25 mouse cellular contexts compared by ENCODE assay signal in the genomic region with DNA sequence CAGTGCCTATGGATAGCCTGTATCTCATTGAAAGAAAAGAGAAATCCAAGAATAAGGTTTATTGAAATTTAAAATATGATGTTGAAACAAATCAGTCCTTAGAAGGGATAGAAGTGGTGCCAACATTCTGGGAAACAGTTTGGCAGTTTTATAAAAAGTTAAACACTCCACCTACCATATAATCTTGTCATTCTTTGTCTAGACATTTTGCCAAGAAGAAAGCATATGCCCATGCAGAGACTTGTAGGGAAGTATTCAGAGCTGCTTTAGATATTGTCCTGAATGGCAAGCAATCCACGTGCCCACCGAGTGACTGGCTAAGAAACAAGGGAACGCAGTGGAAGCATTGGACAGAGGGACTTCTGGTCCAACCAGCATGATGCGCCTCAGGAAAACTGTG. TPM values are rescaled to one million over a fixed set of nuclear protein-coding genes. Genes with fewer than 3 reads are reported as not detected.
DNase-seq lines count a peak whose midpoint lies in the region; ATAC-seq and TF ChIP-seq lines count a peak whose summit lies in the region.
"Had no signal": no experiment of that assay in that cellular context is flagged by ENCODE, and none has a peak within 500 bp of the region (broad histone marks: within the 10 kb centered on the region; RNA-seq: fewer than 3 reads in every experiment).

No protein-coding gene starts in this region.

- H3K27ac ChIP-seq in forebrain, postnatal 0 days (ENCODE audit: low read depth, low read length): no peak overlapping the region
- no peak overlapping the region for H3K27ac ChIP-seq in forebrain, embryonic 16.5 days (ENCODE audit: low read length)
- no peak overlapping the region for H3K27ac ChIP-seq in midbrain, embryonic 14.5 days (replicated peaks; ENCODE audit: low read depth, low read length)
- H3K27ac ChIP-seq: embryonic facial prominence, embryonic 12.5 days; embryonic facial prominence, embryonic 15.5 days; heart, adult 2 months; heart, embryonic 10.5 days; heart, embryonic 13.5 days; hindbrain, embryonic 14.5 days; hindbrain, postnatal 0 days had no signal

- ATAC-seq in forebrain, postnatal 0 days: no peak; the same call in 1 of the 2 replicates
- no peak for ATAC-seq in forebrain, embryonic 16.5 days
- ATAC-seq in midbrain, embryonic 14.5 days (ENCODE audit: low FRiP score, low TSS enrichment): no peak
- ATAC-seq: activated CD4-positive, CD25-positive, alpha-beta regulatory T cell, adult 4 months; forebrain, embryonic 14.5 days; hindbrain, postnatal 0 days; inflammation-experienced regulatory T-cells, adult 6 months had no signal

- no peaks in the 10 kb centered on the region for H3K4me1 ChIP-seq in forebrain, postnatal 0 days (ENCODE audit: insufficient read depth)
- H3K4me1 ChIP-seq in forebrain, embryonic 16.5 days (replicated peaks; ENCODE audit: control insufficient read depth, insufficient read depth, low read length): no peaks in the 10 kb centered on the region
- no peaks in the 10 kb centered on the region for H3K4me1 ChIP-seq in midbrain, embryonic 14.5 days (ENCODE audit: control insufficient read depth, insufficient read depth, low read length)
- H3K4me1 ChIP-seq: embryonic facial prominence, embryonic 12.5 days; embryonic facial prominence, embryonic 15.5 days; heart, embryonic 10.5 days; heart, embryonic 13.5 days had no signal

- peak; percentile 7 for DNase-seq in forebrain, postnatal 0 days
- peak; percentile 15 for DNase-seq in right cerebral cortex, adult 18-20 months
- DNase-seq in right cerebral cortex, postnatal 4 days: no peak
- peak; percentile 72 for DNase-seq in brain, adult 2 months (ENCODE audit: low read depth, low spot score)
- no peak for DNase-seq in midbrain, embryonic 14.5 days
- DNase-seq: adrenal gland, adult 8-10 months; adrenal gland, postnatal 25 days; cerebellum, adult 11 months; cerebellum, adult 2 months; cerebellum, adult 9-11 months; cerebellum, postnatal 25 days; gastrocnemius, postnatal 25 days; heart, adult 2 months; heart, postnatal 14 days; heart, postnatal 4 days had no signal

- no peaks in the 10 kb centered on the region for H3K9me3 ChIP-seq in forebrain, postnatal 0 days (ENCODE audit: low read length)
- no peaks in the 10 kb centered on the region for H3K9me3 ChIP-seq in forebrain, embryonic 16.5 days (ENCODE audit: control insufficient read depth, low read length)
- no peaks in the 10 kb centered on the region for H3K9me3 ChIP-seq in midbrain, embryonic 14.5 days (ENCODE audit: control insufficient read depth, low read length)
- H3K9me3 ChIP-seq: embryonic facial prominence, embryonic 12.5 days; embryonic facial prominence, embryonic 15.5 days; heart, embryonic 10.5 days; heart, embryonic 13.5 days had no signal

- no peak overlapping the region for H3K9ac ChIP-seq in forebrain, postnatal 0 days
- H3K9ac ChIP-seq in forebrain, embryonic 16.5 days (replicated peaks; ENCODE audit: low read depth, low read length): no peak overlapping the region
- H3K9ac ChIP-seq in midbrain, embryonic 14.5 days (replicated peaks; ENCODE audit: low read length): no peak overlapping the region
- H3K9ac ChIP-seq: embryonic facial prominence, embryonic 12.5 days; embryonic facial prominence, embryonic 15.5 days; heart, embryonic 13.5 days; hindbrain, embryonic 14.5 days had no signal

- no peak for TF ChIP-seq CTCF in forebrain, postnatal 0 days (IDR thresholded peaks at IDR 0.05; ENCODE audit: low read depth)

- H3K4me3 ChIP-seq in forebrain, postnatal 0 days (ENCODE audit: low read depth, low read length): no peak overlapping the region
- H3K4me3 ChIP-seq in forebrain, embryonic 16.5 days (replicated peaks; ENCODE audit: low read length): no peak overlapping the region
- H3K4me3 ChIP-seq in midbrain, embryonic 14.5 days (replicated peaks; ENCODE audit: low read depth, low read length): no peak overlapping the region
- H3K4me3 ChIP-seq: embryonic facial prominence, embryonic 12.5 days; embryonic facial prominence, embryonic 15.5 days; heart, adult 2 months; heart, embryonic 10.5 days; heart, embryonic 13.5 days had no signal

- H3K4me2 ChIP-seq in forebrain, postnatal 0 days (ENCODE audit: low read depth): no peak overlapping the region
- H3K4me2 ChIP-seq in forebrain, embryonic 16.5 days (ENCODE audit: low read length): no peak overlapping the region
- no peak overlapping the region for H3K4me2 ChIP-seq in midbrain, embryonic 14.5 days (ENCODE audit: low read length)
- H3K4me2 ChIP-seq: embryonic facial prominence, embryonic 12.5 days; embryonic facial prominence, embryonic 15.5 days; heart, embryonic 13.5 days; hindbrain, embryonic 14.5 days had no signal

- H3K27me3 ChIP-seq in forebrain, postnatal 0 days (ENCODE audit: insufficient read depth, low read length): no peaks in the 10 kb centered on the region
- no peaks in the 10 kb centered on the region for H3K27me3 ChIP-seq in forebrain, embryonic 16.5 days (replicated peaks; ENCODE audit: control insufficient read depth, insufficient read depth, low read length)
- H3K27me3 ChIP-seq in midbrain, embryonic 14.5 days (ENCODE audit: control insufficient read depth, insufficient read depth, low read length): no peaks in the 10 kb centered on the region
- H3K27me3 ChIP-seq: embryonic facial prominence, embryonic 15.5 days; heart, embryonic 13.5 days had no signal

- H3K36me3 ChIP-seq in forebrain, postnatal 0 days (ENCODE audit: insufficient read depth): no peaks in the 10 kb centered on the region
- no peaks in the 10 kb centered on the region for H3K36me3 ChIP-seq in forebrain, embryonic 16.5 days (ENCODE audit: control insufficient read depth, insufficient read depth)
- no peaks in the 10 kb centered on the region for H3K36me3 ChIP-seq in midbrain, embryonic 14.5 days (ENCODE audit: control insufficient read depth, insufficient read depth, low read length)
- H3K36me3 ChIP-seq: embryonic facial prominence, embryonic 12.5 days; embryonic facial prominence, embryonic 15.5 days; heart, embryonic 10.5 days; heart, embryonic 13.5 days had no signal

- 77% methylated on average over 4 of the region's 4 CpGs for WGBS in forebrain, postnatal 0 days
- 82% methylated on average over 4 of the region's 4 CpGs for WGBS in forebrain, embryonic 16.5 days
- 92% methylated on average over 4 of the region's 4 CpGs for WGBS in midbrain, embryonic 14.5 days

RNA-seq across cellular contexts. Expression of a gene that starts 12.0 kb away (rescaled TPM):
- total RNA-seq in forebrain, postnatal 0 days (2014; rRNA removed): 11.8 and 16.7 TPM in 2 replicates
- 2.6 and 4.6 TPM in 2 replicates for polyA plus RNA-seq in forebrain, postnatal 0 days (2015; fragmentation: Nextera tagmentation; extraction: Ambion mirVana)
- 9.0 and 10.3 TPM in 2 replicates for polyA plus RNA-seq in forebrain, embryonic 16.5 days (2015; fragmentation: Nextera tagmentation; extraction: Ambion mirVana)
- polyA plus RNA-seq in midbrain, embryonic 14.5 days (2014; fragmentation: Nextera tagmentation; extraction: Ambion mirVana): 10.9 and 12.4 TPM in 2 replicates
- polyA plus RNA-seq: inflammation-experienced regulatory T-cells, adult 6 months had no signal

Comparison
In these comparisons a context has a peak if more than half of its experiments do, and no peak if none do; other contexts are left out.
1. DNase-seq: peak in forebrain, postnatal 0 days (single experiment), right cerebral cortex, adult 18-20 months (single experiment) and brain, adult 2 months (single experiment); none in right cerebral cortex, postnatal 4 days (single experiment) and midbrain, embryonic 14.5 days (single experiment).